Mouse (Mus musculus): ENCODE data around the gene Gm4707.

- TF ChIP-seq CTCF (IDR thresholded peaks at IDR 0.05; ENCODE audit: insufficient read depth, low read depth, low read length) (no peak), POLR2A (IDR thresholded peaks at IDR 0.05; ENCODE audit: insufficient read depth, low read depth, low read length) (no peak)
These were observed 11.5 kb upstream of the Gm4707 start for GRCm38 (mm10) chr17:71471261-71471660.
